Mouse (Mus musculus) erythroblast, embryonic 14.5 days (primary cell): ENCODE measurements around the gene Clec10a.

Experiments used
- GATA1 ChIP-seq: IDR thresholded peaks from 2 replicates; pipeline ENCODE4 v1.6.1; 2012; ENCODE audit warnings: low read length, inconsistent platforms, mixed read lengths
- TAL1 ChIP-seq: IDR thresholded peaks from 3 replicates; pipeline ENCODE4 v1.6.1; 2012; ENCODE audit warnings: low read length, inconsistent platforms, mixed read lengths

DNA sequence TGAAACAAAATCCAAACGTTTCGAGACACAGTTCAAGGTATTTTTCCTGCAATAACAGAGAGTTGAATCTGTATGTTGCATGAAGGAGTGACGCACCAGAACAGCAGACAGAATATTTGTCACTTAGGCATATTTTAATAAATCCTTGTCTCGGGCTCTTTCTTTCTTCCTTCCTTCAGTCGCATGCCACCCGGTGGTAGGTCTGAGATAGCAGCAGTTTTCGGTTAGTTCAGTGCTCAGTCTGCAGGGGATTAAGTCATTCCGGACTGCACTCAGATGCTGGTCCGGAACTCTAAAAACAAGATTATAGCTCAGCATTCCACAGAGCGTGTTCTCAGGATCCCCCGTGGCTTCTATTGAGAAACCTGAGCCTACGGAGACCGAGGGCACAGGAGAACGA is 23.4 kb downstream of the Clec10a start:
- TF ChIP-seq TAL1 = no peak
- TF ChIP-seq GATA1 = no peak
